Mouse (Mus musculus): ENCODE measurements around the gene BC048403.
"Not testable (repeated sequence)": the region's sequence is repeated elsewhere in the genome, so short reads cannot be mapped to it uniquely, and the experiment has no call there.

BC048403 gene

DNA sequence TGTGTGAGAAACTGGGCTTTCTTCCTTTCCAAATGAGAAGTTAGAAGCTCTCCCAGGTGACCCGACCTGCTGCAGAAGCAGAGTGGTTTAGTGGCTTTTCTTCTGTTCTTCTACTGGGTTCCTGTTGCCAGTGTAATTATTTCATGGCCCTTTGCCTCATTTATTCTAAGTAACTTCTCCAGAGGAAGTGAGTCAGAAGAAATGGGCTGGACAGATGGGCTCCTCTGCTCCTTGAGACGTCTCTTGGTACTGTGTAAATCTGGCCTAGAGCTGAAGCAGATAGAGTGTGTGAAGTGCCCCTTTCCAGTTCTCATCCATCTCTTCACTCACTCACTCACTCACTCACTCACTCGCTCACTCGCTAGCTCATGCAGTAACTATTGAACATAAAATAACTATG is 16.9 kb downstream of the BC048403 start:
- no peak for DNase-seq (ENCODE audit: low spot score in 2 of 2)

DNA sequence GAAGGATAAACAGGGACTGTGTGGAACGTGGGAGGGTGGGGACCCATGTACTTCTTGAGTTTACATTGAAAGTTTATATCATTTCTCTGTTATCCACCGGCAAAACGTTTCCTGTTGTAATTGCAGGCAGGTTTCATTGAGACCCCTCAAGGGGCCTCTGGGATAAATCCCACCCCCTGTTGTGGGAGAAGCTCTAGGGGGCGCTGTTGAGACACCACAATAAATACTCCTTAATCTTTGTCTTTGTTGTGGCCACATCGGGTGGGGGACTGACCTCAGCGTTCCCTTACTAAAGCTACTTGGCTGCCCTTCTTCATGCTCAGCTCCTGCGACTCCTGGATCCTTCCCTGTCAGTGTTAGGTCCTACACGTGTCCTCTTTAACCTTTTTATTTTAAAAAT is 19.4 kb downstream of the BC048403 start:
- no peak for DNase-seq (ENCODE audit: low spot score in 2 of 2)

DNA sequence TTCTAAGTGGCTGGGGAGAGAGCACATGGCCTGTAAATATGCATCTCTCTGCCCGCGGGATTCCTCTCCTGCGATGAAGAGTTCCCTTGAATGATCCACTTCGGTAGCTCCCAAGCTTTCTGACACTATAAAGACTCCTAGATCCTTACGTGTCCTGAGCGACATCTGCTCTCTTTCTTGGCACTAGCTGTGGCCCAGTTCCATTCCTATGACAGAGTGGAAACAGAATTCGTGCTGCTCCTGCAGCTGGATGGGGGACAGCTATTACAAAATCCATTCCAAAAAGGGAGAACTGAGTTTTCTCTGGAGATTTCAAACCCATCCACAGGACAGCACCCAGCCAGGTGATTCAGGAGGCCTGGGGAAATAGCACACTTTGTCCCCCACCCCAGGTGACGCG is 22.4 kb downstream of the BC048403 start:
- no peak for DNase-seq (ENCODE audit: low spot score in 2 of 2)

DNA sequence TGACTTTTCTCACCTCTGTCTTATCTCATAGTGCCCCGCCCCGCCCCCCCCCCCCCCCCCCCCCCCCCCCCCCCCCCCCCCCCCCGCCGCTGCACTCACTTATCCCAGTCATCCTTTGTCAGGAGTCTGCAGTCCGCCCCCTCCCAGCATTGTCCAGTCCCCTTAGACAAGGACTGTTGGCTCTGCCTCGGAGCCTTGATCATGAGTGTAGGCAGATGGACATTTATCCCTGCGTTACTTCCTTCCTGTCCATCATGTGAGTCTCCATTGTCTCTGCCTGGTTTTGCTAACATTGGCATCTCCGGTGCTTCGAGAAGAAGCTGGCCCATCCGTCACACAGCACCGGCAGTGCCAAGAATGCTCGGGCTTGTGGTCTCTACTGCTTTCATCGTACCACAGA is 23.5 kb downstream of the BC048403 start:
- no peak for DNase-seq (ENCODE audit: low spot score in 2 of 2)

DNA sequence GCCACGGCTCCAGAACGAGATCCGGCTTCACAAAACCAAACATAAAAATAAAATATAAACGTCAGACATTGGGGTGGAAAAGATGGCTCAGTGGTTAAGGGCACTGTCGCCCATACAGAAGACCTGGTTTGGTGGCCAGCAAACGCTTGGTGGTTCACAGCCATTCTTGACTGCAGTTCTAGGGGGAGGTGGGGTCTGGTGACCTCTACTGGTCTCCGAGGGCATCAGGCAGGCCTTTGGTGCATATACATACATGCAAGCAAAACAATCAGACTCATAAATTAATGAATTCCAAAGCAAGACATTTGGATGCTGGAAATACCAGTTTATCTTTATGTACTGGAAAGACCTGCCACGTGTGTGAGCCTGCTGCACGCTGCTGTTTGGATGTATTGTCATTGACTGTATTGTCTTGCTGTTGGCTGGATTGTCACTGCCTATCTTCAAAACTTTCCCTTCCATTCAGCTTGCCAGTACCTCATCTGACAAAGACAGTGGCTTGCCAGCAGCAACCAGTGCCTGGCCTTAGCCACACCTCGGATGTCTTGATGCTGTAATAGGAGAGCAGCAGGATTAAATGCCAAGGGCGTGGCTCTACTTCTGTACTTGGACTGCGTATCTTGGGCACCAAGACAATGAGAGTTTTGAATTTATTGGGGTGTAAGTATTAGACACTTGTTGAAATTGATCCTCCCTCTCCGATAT is 24.9 kb downstream of the BC048403 start:
- no peak for DNase-seq (ENCODE audit: low spot score in 2 of 2)

DNA sequence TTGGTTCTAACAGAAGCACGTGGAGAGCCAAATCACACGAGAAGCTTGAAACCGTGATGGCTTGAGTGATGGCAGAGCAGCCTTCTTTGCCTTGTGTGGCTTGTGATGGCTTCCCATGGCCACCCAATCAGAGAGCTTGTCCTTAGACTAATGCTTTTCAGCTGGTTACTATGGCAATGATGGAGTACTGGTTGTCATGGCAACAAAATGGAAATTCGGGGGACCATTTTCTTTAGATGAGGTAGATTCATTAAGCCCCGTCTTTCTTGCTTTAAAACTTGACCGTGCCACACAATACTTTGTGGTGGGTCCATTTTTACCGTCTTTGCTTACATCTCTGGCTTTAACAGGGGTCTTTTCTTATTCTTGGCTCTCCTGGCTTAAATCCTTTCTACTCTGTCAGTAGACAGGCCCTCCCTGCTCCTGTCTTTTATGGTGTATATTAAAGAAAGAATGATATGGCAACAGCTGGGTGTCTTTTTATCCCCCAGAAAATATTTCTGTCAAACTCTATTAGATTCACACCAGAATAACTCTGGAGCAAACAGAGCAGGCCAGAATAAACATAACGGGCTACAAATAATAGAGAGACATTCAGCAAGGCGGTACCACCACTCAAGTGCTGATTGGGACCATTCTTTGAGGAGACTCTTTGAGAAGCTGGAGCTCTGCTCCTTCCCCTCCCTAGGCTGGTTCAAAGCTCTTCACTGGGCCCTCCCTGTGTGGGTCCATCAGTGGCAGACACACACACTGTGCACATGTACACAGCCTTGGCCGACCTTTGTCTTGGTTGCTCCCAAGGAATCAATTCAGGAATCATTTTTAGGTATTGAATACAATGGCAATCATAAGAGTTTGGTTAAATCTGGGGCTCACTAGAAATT is 25.7 kb downstream of the BC048403 start:
- peak; percentile 8 to 27 for DNase-seq (ENCODE audit: low spot score in 2 of 2)

- DNase-seq (ENCODE audit: low spot score in 2 of 2), result not testable (repeated sequence)
These were observed 27.6 kb downstream of the BC048403 start for GRCm38 (mm10) chr10:121767295-121767694.

GRCm38 (mm10) chr10:121769711-121770110 is 30.0 kb downstream of the BC048403 start:
- no peak for DNase-seq (ENCODE audit: low spot score in 2 of 2)

DNA sequence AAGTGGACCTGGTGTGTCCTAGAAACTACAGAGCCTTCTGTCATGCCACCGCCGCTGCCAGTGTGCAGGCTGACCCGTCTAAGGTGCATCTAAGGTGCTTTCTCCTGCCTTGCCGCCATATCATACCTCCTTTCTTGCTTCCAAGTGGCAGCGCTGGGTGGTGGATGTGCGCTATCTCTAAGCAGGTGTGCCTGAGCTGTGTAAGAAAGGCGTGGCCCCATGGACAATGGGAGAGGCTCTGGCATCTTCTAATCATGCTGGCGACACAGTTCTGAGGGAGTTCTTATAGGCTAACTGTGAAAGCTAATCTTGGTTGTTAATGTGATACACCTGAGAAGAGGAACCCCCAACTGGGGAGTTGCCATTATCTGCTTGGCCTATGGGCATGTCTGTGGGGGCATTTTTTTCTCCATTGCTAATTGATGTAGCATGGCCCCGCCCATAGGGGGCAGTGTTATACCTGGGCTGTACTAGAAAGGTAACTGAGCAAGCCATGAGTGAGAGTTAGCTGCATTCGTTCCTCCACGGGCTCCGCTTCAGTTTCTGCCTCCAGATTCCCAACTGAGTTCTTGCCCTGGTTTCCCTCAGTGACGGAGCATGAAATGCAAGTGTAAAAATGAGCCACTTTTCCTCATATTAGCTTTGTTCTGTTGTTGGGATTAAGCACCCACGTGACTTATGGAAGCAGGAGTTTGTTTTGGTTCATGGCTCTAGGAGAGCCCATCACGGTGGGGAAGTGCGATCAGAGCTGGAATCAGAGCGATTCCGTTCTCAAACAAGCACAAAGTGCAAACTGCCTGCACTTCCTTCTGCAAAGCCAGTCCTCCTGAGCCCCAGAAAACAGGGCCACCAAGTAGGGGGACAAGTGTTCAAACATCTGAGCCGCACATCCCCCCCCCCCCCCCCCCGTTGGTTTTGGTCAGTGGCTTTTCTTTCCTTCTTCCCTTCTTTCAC is 31.2 kb downstream of the BC048403 start:
- no peak for DNase-seq (ENCODE audit: low spot score in 2 of 2)

- DNase-seq (ENCODE audit: low spot score in 2 of 2), result no peak
These were observed 34.1 kb downstream of the BC048403 start for GRCm38 (mm10) chr10:121773813-121774212.

- no peak for DNase-seq (ENCODE audit: low spot score in 2 of 2)
These were observed 36.3 kb downstream of the BC048403 start for GRCm38 (mm10) chr10:121775990-121776389.

DNA sequence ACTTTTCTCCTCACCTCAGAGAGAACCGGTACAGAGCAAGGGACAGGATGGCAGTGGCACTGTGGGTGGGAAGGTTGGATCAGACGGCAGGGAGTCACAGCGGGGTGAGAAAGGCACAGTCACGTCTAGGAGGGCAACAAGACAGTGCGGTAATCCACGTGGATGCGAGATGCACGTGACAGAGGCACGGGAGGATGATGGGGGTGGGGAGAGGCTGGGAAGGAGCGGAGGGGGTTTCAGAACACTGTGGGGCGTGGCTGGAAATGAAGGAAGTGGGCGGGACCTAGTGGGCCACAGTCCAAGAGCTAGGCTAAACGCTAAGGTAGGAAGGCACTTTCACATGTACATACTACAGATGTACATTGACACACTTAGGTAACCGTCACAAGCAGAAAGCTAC is 41.4 kb downstream of the BC048403 start:
- DNase-seq (ENCODE audit: low spot score in 2 of 2), result no peak

GRCm38 (mm10) chr10:121788536-121788935 is 48.8 kb downstream of the BC048403 start:
- DNase-seq (ENCODE audit: low spot score in 2 of 2), result no peak

DNA sequence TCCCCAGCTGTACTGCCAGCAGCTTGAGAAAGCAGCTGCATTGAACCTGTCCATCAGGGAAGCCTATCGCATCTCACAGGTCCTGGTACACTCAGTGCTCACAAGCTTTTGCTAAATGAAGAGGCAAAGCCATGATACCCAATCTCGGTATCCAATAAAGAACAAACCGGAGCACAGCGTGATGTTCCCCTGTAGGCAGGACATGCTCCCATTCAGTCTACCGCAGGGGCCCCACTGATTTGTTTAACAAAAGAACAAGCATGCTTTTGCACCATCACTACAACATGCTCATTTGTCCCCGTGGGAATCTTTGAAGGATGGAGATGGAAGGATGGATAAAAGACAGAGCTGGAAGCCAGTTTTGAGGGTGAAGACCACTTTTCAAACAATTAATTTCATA is 50.3 kb downstream of the BC048403 start:
- DNase-seq (ENCODE audit: low spot score in 2 of 2), result no peak

GRCm38 (mm10) chr10:121792661-121793060 is 52.9 kb downstream of the BC048403 start:
- DNase-seq (ENCODE audit: low spot score in 2 of 2), result no peak

- DNase-seq (ENCODE audit: low spot score in 2 of 2), result no peak
These were observed 54.7 kb downstream of the BC048403 start for GRCm38 (mm10) chr10:121794486-121794885.

GRCm38 (mm10) chr10:121796027-121796802 is 56.5 kb downstream of the BC048403 start:
- DNase-seq (ENCODE audit: low spot score in 2 of 2), result no peak

- no peak for DNase-seq (ENCODE audit: low spot score in 2 of 2)
These were observed 60.3 kb downstream of the BC048403 start for GRCm38 (mm10) chr10:121800041-121800440.

Measured in left cerebral cortex, adult 9 months (tissue).